Mouse (Mus musculus) MEL (cell line): ENCODE data around the gene Hoxb4.

Experiments used
- BHLHE40 ChIP-seq: IDR thresholded peaks from 2 replicates; pipeline ENCODE4 v1.6.1; 2012; ENCODE audit warnings: low read depth, mild to moderate bottlenecking, inconsistent platforms, low read length, improper control_type of control experiment, borderline replicate concordance
- CTCF ChIP-seq, 3 experiments: IDR thresholded peaks in 2 of 3; conservative IDR thresholded peaks in 1 of 3; 2 replicates each; pipeline ENCODE4 v1.5.1; 2011 to 2012; ENCODE audit warnings: low read length in 3 of 3, low read depth in 2 of 3, mild to moderate bottlenecking in 2 of 3, improper control_type of control experiment in 1 of 3, inconsistent platforms in 1 of 3, mixed read lengths in 1 of 3, moderate library complexity in 1 of 3; ENCODE audit not compliant: control insufficient read depth in 1 of 3, insufficient read depth in 1 of 3, poor library complexity in 1 of 3, severe bottlenecking in 1 of 3
- EP300 ChIP-seq, 2 experiments: IDR thresholded peaks; 2 replicates each; pipeline ENCODE4 v1.6.1; 2011; ENCODE audit warnings: improper control_type of control experiment in 2 of 2, low read length in 2 of 2, low read depth in 1 of 2, mild to moderate bottlenecking in 1 of 2
- GABPA ChIP-seq: IDR thresholded peaks from 2 replicates; pipeline ENCODE4 v1.6.1; 2012; ENCODE audit warnings: low read depth, mild to moderate bottlenecking, inconsistent platforms, low read length, improper control_type of control experiment, moderate library complexity
- GATA1 ChIP-seq: IDR thresholded peaks from 2 replicates; pipeline ENCODE4 v1.6.1; 2011; ENCODE audit warnings: low read depth, low read length, improper control_type of control experiment
- KAT2A ChIP-seq: conservative IDR thresholded peaks from 2 replicates; pipeline ENCODE4 v1.6.1; 2012; ENCODE audit warnings: low read depth, low read length, improper control_type of control experiment, inconsistent platforms
- POLR2A ChIP-seq, 2 experiments: IDR thresholded peaks; 2 replicates each; pipeline ENCODE4 v1.6.1; 2011 to 2012; ENCODE audit warnings: low read length in 2 of 2, mild to moderate bottlenecking in 2 of 2, control low read depth in 1 of 2, improper control_type of control experiment in 1 of 2, low read depth in 1 of 2, moderate library complexity in 1 of 2; ENCODE audit not compliant: control insufficient read depth in 1 of 2, insufficient read depth in 1 of 2, poor library complexity in 1 of 2
- RCOR1 ChIP-seq: IDR thresholded peaks from 2 replicates; pipeline ENCODE4 v1.6.1; 2012; ENCODE audit warnings: low read depth, mild to moderate bottlenecking, inconsistent platforms, low read length, improper control_type of control experiment
- USF1 ChIP-seq: IDR thresholded peaks from 2 replicates; pipeline ENCODE4 v1.6.1; 2014; ENCODE audit warnings: low read depth, mild to moderate bottlenecking, inconsistent platforms, low read length, improper control_type of control experiment, moderate library complexity
- USF2 ChIP-seq, 2 experiments: IDR thresholded peaks; 2 replicates each; pipeline ENCODE4 v1.6.1; 2011 to 2012; ENCODE audit warnings: improper control_type of control experiment in 2 of 2, low read length in 2 of 2, borderline replicate concordance in 1 of 2, inconsistent platforms in 1 of 2, low read depth in 1 of 2, mild to moderate bottlenecking in 1 of 2; ENCODE audit not compliant: insufficient read depth in 1 of 2
- ZC3H11A ChIP-seq: IDR thresholded peaks from 2 replicates; pipeline ENCODE4 v1.6.1; 2012; ENCODE audit warnings: low read depth, mild to moderate bottlenecking, inconsistent platforms, low read length, improper control_type of control experiment
- ZNF384 ChIP-seq: IDR thresholded peaks from 2 replicates; pipeline ENCODE4 v1.6.1; 2012; ENCODE audit warnings: low read depth, mild to moderate bottlenecking, inconsistent platforms, low read length, improper control_type of control experiment

DNA sequence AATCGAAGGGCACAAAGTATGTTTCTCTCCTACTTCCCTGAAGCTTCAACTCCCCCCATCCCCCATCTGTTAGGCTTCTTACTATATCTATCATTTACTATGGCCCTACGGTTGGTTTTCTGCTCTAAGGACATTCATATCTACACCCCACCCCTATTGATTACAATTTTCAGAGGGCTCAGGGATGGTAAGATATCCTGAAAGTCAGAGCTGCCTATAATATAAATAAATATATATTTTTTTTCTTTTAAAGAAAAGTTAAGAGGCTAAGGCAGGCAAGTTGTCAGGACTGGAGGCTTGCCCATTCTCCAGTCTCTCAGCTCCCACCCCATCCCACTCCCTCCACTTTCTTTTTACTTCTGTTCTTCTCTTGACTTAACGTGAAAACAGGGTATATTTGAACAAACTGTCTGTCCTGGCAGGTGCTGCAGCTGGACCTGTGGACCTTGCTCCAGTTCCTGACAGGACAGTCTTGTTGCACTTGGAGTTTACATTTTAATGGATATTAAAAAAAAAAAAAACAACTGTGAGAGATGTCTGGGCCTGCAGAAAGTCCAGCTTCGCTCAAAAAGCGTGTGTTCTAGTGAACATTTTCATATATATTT is 29.0 kb downstream of the Hoxb4 start:
- TF ChIP-seq USF1 (no peak), ZC3H11A (no peak), CTCF (IDR thresholded peaks at IDR 0.05 in 2 of 3, conservative IDR thresholded peaks at IDR 0.05 in 1 of 3; ENCODE audit: control insufficient read depth in 1 of 3, insufficient read depth in 1 of 3, low read depth in 2 of 3, low read length in 3 of 3, poor library complexity in 1 of 3, severe bottlenecking in 1 of 3) (no peak), ZNF384 (no peak), POLR2A (IDR thresholded peaks at IDR 0.05; ENCODE audit: control insufficient read depth in 1 of 2, insufficient read depth in 1 of 2, low read depth in 1 of 2, low read length in 2 of 2, poor library complexity in 1 of 2) (no peak), RCOR1 (no peak), KAT2A (no peak), BHLHE40 (no peak), GATA1 (no peak), EP300 (IDR thresholded peaks at IDR 0.05; ENCODE audit: low read depth in 1 of 2, low read length in 2 of 2) (no peak), GABPA (no peak), USF2 (IDR thresholded peaks at IDR 0.05; ENCODE audit: borderline replicate concordance in 1 of 2, insufficient read depth in 1 of 2, low read depth in 1 of 2, low read length in 2 of 2) (no peak)
